Mouse (Mus musculus): ENCODE results near the gene Npy4r. TPM values are rescaled to one million over a fixed set of nuclear protein-coding genes. Genes with fewer than 3 reads are reported as not detected.

Npy4r gene
- polyA plus RNA-seq (2014; fragmentation: Illumina TruSeq; extraction: RNeasy Lipid Tissue Mini Kit (QIAGEN cat#74804); ENCODE audit: low read depth, low replicate concordance) = not detected

DNA sequence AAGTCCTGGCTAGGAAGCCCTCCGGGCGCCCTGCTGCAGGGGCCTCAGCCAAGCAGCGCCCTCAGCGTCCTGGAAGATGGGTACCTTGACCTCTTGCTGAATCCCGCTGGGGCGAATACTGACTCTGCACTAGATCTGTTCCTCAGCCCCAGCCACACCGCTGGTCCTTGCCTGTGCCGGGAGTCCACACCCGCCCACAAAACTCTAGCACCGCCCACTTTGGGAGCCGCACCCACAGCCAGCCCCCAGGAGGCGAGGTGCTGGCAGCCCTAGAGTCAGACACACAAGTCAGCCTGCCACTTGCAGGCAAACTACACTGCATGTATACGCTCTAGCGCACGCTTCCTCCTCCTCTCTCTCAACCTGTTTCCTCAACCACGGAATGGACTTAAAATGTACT lies at the start of gene Npy4r:
Npy4r (minus strand) TSS at position 148 of the 400 bp plus-strand sequence.

DNA sequence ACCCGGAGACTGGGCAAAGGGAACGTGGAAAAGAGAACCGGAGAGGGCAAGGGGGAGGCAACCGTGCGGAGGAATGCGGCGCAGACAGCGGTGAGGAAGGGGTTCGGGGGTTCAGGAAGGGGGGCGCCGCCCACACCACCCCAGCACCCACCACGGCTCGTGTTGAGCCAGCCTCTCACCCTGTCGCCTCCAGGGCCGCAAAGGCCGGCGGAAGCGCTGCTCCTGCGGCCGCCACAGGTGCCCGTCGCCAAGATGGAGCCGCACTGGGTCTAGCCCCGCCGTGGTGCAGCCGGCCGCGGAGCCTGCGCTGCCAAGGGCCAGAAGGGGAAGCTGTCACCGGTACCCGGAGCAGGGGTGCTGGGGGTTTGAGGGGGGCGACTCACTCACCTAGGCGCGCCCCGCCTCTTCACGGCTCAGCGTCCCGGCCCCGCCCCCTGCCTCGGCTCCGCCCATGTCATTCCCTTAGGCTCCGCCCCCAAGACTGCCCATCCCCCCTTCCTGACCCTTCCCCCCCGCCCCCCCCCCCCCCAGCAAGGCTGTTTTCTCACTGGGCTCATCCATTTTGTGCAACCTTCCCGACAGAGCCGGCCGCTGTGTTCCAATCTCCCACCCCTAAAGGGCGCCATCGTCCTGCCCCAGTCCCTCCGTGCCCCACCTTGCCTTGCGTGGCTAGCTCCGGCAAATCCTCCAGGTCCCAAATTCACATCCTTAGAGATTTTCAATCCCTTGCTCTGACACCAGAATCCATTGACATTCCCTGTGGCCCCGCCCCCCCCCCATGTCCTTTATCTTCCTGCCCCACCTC lies 49.1 kb upstream of the Npy4r start, which contains the start of gene Gprin2:
Gprin2 (minus strand) TSS at position 423 of the 805 bp plus-strand sequence.

DNA sequence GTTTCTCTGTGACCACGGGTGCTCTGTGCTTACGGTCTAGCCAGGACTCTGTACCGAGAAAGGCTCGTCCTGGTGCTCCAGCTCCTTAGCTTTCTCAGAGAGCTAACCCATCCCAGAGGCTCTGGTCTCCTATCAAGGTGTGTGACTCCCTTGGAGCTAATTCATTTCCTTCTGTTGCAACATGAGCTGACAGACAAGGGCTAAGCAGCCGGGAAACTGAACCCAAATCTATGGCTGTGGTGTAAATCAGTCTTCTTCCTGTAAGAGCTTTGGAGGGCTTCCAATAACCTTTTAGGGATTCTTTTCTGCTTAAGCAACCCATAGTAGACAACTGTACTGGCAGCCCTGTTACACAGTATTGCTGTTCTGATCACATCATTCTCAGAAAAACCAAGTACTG lies 49.7 kb downstream of the Npy4r start, which contains the start of gene A630023A22Rik:
A630023A22Rik (minus strand) TSS at position 154 of the 400 bp plus-strand sequence.

Other genes starting within 250 kb of the Npy4r start
- 15.0 TPM for gene Gdf10, start 228.9 kb downstream of the Npy4r start, polyA plus RNA-seq (2014; fragmentation: Illumina TruSeq; extraction: RNeasy Lipid Tissue Mini Kit (QIAGEN cat#74804); ENCODE audit: low read depth, low replicate concordance)
- not detected for gene Gdf2, start 211.4 kb downstream of the Npy4r start, polyA plus RNA-seq (2014; fragmentation: Illumina TruSeq; extraction: RNeasy Lipid Tissue Mini Kit (QIAGEN cat#74804); ENCODE audit: low read depth, low replicate concordance)
- gene Rbp3, start 198.5 kb downstream of the Npy4r start, polyA plus RNA-seq (2014; fragmentation: Illumina TruSeq; extraction: RNeasy Lipid Tissue Mini Kit (QIAGEN cat#74804); ENCODE audit: low read depth, low replicate concordance) = not detected
- not detected for gene Zfp488, start 173.7 kb downstream of the Npy4r start, polyA plus RNA-seq (2014; fragmentation: Illumina TruSeq; extraction: RNeasy Lipid Tissue Mini Kit (QIAGEN cat#74804); ENCODE audit: low read depth, low replicate concordance)
- gene Gm30083, start 137.3 kb downstream of the Npy4r start, polyA plus RNA-seq (2014; fragmentation: Illumina TruSeq; extraction: RNeasy Lipid Tissue Mini Kit (QIAGEN cat#74804); ENCODE audit: low read depth, low replicate concordance) = not detected
- gene Gm5460, start 135.7 kb downstream of the Npy4r start, polyA plus RNA-seq (2014; fragmentation: Illumina TruSeq; extraction: RNeasy Lipid Tissue Mini Kit (QIAGEN cat#74804); ENCODE audit: low read depth, low replicate concordance) = 0.93 TPM
- not detected for gene Antxrl, start 99.8 kb downstream of the Npy4r start, polyA plus RNA-seq (2014; fragmentation: Illumina TruSeq; extraction: RNeasy Lipid Tissue Mini Kit (QIAGEN cat#74804); ENCODE audit: low read depth, low replicate concordance)
- gene Anxa8, start 66.5 kb downstream of the Npy4r start, polyA plus RNA-seq (2014; fragmentation: Illumina TruSeq; extraction: RNeasy Lipid Tissue Mini Kit (QIAGEN cat#74804); ENCODE audit: low read depth, low replicate concordance) = 0.52 TPM
- gene A630023A22Rik, start 49.7 kb downstream of the Npy4r start, polyA plus RNA-seq (2014; fragmentation: Illumina TruSeq; extraction: RNeasy Lipid Tissue Mini Kit (QIAGEN cat#74804); ENCODE audit: low read depth, low replicate concordance) = not detected
- 2.2 TPM for gene Gprin2, start 49.2 kb upstream of the Npy4r start, polyA plus RNA-seq (2014; fragmentation: Illumina TruSeq; extraction: RNeasy Lipid Tissue Mini Kit (QIAGEN cat#74804); ENCODE audit: low read depth, low replicate concordance)
- 0.35 TPM for gene Syt15, start 67.1 kb upstream of the Npy4r start, polyA plus RNA-seq (2014; fragmentation: Illumina TruSeq; extraction: RNeasy Lipid Tissue Mini Kit (QIAGEN cat#74804); ENCODE audit: low read depth, low replicate concordance)
- gene Shld2, start 158.0 kb upstream of the Npy4r start, polyA plus RNA-seq (2014; fragmentation: Illumina TruSeq; extraction: RNeasy Lipid Tissue Mini Kit (QIAGEN cat#74804); ENCODE audit: low read depth, low replicate concordance) = 23.3 TPM
- gene Glud1, start 158.2 kb upstream of the Npy4r start, polyA plus RNA-seq (2014; fragmentation: Illumina TruSeq; extraction: RNeasy Lipid Tissue Mini Kit (QIAGEN cat#74804); ENCODE audit: low read depth, low replicate concordance) = 229 TPM
- gene Fam25c, start 202.9 kb upstream of the Npy4r start, polyA plus RNA-seq (2014; fragmentation: Illumina TruSeq; extraction: RNeasy Lipid Tissue Mini Kit (QIAGEN cat#74804); ENCODE audit: low read depth, low replicate concordance) = not detected
- 1.3 TPM for gene Sncg, start 222.3 kb upstream of the Npy4r start, polyA plus RNA-seq (2014; fragmentation: Illumina TruSeq; extraction: RNeasy Lipid Tissue Mini Kit (QIAGEN cat#74804); ENCODE audit: low read depth, low replicate concordance)
- 18.5 TPM for gene Mmrn2, start 223.0 kb upstream of the Npy4r start, polyA plus RNA-seq (2014; fragmentation: Illumina TruSeq; extraction: RNeasy Lipid Tissue Mini Kit (QIAGEN cat#74804); ENCODE audit: low read depth, low replicate concordance)